Mouse (Mus musculus) liver, adult (tissue): ENCODE data around the gene Thsd7b.

Experiments used
- GATA4 ChIP-seq: IDR thresholded peaks from 2 replicates; pipeline ENCODE4 v1.6.1; 2014; ENCODE audit warnings: mild to moderate bottlenecking, low read length; ENCODE audit not compliant: insufficient replicate concordance

Thsd7b gene

DNA sequence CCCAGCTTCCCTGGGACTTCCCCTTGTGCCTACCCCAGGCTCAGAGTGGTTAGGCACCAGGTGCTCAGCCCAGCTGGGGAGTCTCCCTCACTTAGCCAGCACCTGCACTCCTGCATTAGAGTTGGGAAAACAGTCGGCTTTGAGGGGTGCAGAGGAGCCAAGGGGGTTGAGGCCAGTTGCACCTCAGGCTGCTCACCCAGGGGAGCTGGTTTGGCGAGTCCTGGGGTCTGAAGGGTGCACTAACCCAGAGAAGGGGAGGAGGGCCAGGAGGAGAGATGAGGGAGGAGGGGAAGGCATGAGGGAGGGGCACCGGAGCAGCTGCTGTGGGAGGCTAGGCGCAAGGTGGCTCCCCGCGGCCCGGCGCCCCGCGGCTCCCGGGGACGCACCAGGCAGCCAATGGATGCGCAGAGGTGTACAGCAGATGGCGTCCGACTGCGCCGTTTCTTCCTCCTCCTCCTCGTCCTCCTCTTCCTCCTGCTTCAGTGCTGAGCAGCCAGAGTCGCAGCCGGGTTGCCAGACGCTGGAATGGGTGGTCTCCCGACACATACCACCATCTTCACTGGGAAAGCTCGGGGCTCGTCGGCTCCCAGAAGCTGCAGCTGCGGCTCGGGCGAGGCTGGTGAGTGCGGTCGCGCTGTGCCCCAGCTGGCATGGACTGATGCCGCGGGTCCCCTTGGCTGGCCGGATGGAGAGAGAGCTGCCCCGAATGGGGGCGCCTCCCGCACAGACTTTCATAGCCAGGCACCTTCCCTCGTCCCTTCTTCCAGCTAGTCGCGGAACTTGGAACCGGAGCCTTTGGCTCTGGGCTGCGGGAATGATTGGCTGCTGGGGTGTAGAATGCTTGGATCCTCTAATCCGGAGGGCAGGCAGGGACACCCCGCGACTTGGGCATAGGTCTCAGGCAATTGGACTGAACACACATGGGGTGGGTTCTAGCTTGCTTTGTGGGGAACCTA is at the start of gene Thsd7b:
Gene Thsd7b (plus strand): TSS at position 321 of the 956 bp plus-strand sequence.
- TF ChIP-seq GATA4 = no peak

DNA sequence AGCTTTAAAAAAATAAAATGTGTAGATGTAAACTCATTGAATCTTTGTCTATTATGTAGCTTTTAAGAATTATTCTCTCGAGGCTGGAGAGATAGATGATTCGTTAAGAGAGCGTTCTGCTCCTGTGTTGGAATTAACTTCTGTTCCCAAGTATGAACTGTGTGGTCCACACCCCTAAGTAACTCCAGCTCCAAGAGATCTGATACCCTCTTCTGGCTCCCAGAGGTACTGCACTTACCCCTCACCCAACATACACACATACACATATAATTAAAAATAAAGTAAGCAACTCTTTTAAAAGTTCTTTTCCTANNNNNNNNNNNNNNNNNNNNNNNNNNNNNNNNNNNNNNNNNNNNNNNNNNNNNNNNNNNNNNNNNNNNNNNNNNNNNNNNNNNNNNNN is 28.8 kb upstream of the Thsd7b start:
- no peak for TF ChIP-seq GATA4

DNA sequence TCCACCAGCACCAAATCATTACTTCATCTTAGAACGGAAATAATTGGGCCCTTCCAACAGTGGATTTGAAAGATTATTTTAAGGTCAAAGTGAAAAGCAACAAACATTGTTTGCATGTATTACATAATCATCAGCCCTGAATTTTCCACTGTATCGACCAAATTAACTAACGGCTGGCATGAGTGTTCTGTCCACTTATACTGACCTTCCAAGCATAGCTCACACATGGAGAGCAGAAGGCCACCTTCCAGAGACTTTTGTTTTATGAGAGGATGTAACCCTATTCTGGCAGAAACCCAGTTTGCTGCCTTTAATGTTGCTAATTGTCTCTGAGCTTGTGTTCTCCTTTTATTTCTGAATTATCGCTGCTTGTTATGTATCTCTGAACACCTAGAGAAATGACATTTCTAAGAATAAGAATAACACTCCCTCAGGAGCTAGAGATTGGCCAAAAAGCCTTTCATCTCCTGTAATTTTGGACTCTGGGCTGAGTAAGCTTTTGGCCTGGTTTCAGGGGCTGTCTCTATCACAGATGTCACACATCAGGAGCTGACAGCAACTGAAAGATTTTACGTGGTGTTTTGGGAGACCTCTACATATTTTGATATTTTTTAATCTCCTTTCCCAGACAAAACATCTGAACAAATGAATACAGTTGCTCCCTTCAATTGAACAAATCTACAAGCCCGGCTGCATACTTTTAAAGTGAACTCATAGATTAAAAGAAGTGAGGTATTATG is 22.2 kb upstream of the Thsd7b start:
- TF ChIP-seq GATA4 = no peak

DNA sequence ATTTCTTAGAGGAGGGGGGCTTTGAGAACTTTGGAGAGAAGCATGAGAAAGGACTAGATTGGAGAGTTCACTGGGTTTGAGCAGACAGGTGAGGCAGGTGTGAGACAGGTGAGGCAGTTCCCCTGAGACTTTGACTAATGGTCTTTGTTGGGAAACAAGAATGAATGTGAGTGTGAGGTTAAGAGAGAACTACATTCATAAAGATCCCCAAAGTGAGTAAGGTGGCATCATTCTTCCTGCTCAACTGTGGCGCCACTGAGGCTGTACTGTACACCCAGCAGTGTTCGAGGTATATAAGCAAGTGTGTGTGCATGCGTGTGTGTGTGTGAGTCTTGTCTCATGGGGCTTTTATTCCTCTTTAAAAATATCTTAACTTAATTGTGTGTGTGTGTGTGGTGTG is 6.4 kb upstream of the Thsd7b start:
- no peak for TF ChIP-seq GATA4

DNA sequence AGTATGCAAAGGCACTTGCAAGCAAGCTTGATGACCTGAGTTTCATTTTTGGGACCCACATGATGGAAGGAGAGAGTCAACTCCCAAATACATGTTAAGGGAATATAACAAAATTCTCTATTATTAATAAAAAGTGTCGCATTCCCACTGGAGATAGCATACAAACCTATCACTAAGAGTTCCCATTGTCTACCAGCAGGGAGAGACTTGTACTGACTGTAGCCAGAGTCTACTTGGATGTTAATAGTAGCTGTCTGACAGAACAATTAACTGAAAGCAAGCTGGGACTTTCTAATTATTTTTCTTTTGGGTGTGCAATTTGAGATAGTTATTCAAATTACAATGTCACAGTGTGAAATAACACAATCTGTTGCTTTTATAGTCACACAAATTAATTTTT is 31.1 kb downstream of the Thsd7b start:
- no peak for TF ChIP-seq GATA4

DNA sequence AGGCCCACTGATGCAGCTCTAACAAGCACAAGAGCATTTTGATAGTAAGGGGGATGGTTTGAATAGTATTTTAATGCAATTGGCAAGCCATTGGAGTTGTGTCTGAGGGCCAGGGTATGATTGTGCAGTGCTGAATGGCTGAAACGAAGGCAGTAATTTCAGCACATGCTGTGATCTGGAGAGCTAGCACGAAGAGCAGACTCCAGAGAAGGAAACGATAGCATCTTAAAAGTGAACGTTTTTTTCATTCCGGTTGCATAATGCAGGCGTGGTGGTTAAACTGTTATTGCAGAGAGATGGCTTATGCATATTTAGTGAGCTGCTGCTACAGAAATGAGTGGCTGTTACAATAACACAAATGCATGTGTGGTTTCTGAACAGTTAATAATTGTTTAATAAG is 51.3 kb downstream of the Thsd7b start:
- no peak for TF ChIP-seq GATA4

DNA sequence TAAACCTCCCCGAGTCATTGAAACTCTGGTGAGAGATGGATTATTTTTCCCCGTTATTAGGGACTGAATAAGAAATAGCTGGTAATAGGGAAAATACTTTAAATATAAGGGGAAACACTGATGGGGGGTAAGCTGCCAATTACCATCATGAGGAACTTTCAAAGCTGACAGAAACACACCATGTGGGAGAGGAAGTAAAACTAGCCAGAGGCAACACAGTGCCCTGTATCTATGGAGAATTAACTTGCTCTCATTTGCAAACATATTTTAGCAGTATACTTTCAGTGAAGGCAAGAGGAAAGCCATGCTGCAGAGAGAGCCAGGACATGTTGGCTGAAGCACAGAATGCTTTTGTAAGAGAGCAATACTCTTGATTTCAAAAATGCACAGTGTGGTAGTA is 51.7 kb downstream of the Thsd7b start:
- TF ChIP-seq GATA4 = no peak

DNA sequence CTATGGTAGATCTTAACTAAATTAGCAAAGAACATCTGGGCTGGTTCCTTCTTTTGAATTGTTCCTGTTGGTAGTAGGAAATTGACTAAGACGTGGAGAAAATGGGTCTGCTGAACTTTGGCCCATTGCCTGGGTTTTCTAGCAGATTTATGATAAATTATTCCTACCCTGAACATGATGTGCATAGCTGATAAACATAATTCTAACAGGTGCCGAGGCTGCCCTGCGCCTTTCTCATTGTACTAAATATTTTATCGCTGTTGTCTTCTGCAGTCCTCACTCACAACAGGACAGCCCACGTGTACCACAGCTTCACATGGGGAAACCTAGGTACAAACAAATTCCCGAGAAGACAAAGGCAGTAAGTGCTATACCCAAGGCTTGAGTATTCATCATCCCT is 83.5 kb downstream of the Thsd7b start:
- TF ChIP-seq GATA4 = no peak

DNA sequence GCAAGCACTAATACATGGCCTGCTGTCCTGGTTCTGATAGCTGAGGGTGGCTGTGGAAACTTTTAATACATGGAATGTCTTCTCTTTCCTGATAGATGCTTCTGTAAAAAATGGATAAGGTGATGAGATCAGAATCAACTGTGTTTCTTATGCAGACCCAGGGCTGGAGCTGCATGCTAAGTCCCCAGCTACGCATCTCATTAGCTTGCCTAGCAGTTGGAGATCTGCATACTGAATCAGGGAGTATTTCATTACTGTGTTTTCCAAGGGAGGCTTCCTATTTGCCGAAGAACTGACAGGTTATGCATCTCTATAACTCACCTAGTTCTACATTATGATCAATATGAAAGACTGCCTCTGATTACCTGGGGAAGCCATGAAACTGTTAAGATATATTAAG is 84.3 kb downstream of the Thsd7b start:
- TF ChIP-seq GATA4 = no peak

DNA sequence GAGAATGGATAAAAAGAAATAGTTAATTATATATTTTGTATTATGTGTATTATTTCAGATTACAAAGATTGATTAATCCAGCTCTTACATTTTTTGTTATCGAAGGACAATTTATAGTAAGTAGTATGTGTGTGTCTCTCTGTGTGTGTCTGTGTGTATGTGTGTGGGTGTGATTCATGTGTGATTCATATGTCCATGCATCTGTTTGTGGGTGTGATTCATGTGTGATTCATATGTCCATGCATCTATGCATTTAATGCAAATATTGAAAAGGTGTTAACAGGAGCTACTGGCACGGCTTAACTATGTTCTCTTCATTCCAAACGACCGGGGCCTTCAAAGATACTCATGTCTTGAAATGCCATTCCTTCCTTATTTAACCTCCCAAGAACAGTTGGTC is 90.3 kb downstream of the Thsd7b start:
- TF ChIP-seq GATA4 = no peak

DNA sequence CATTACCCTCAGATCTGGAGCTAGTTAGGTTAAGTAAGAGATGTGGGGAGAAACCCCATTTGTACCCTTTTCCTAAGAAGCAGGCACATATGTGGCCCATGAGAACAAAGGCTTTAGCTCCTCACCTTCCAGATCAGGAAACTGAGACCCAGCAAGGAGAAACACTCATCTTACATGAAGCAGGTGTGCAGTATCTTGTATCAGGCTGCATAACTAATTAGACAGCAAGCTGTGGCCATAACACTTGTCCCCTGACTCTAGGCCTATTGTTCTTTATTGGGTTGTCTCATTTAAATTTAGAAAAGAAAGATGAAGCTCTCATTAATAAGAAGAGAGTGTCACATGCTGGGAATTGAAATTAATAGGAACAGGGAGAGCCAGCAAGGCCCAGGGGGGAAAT is 91.7 kb downstream of the Thsd7b start:
- no peak for TF ChIP-seq GATA4

DNA sequence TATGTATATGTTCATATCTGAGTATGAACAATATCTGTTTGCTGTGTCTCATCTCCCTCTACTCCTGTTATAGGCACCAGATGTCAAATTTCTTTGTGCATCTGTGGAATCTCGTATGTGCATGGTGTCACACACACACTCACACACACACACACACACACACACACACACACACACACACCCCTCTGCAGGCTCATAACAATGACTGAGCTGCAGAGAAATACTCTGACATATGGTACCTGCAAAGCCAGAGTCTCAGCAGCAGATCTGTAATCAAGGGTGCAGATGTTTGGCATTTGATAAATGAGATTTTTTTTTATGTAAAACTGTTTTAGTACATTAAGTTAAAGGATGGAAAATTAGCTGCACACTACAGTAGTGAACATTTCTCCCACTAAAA is 92.5 kb downstream of the Thsd7b start:
- no peak for TF ChIP-seq GATA4

DNA sequence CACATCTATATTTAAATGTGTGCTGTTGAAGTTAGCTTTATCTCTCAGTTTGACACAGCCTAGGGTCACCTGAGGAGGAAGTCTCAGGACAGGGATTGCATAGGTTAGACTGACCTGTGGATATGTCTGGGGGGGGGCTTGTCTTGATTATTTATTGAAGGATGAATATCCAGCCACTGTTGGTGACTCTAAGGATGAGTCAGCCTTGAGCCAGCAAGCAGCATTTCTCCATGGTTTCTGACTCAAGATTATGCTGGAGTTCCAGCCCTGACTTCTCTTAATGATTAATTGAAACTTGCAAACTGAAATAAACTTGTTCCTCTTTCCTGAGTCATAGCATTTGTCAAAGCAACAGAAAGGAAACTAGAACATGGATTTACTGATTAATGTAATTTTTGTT is 113.4 kb downstream of the Thsd7b start:
- TF ChIP-seq GATA4 = no peak

DNA sequence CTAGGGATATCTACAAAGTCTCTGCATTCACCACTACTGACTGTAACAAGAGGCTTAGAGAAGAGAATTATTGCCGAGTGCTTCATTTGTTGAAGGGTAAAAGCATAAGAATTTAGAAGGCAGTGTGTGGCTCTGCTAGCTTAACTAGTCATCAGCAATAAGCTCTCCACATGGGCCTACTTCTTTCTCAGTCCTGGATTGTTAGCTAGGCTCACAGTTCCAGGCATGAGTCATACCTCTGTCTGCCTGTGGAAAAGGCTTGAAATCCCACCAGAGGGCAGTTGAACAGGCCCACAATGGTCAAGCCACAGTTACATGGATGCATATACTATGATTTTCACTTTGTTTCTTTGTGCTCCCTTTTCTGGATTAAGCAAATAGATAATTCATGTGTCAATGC is 138.5 kb downstream of the Thsd7b start:
- TF ChIP-seq GATA4 = no peak

DNA sequence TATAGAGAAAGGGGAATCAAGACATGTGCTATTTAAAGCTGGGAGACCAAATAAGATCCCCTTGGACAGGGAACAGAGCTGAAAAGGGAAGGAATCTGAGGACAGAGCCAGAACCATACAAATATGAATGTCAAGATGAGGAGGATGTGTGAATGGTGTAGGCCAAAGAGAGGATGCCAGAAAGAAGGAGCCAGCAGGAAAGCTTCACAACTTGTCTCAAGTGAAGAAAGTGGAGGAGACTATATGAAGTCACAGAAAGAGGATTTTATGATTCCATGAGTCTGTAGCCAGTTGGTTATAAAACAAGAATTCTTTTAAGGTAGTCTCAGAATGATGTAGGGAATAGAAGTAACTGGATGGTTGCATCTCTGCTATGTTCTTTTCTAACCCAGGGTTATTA is 148.5 kb downstream of the Thsd7b start:
- TF ChIP-seq GATA4 = no peak

DNA sequence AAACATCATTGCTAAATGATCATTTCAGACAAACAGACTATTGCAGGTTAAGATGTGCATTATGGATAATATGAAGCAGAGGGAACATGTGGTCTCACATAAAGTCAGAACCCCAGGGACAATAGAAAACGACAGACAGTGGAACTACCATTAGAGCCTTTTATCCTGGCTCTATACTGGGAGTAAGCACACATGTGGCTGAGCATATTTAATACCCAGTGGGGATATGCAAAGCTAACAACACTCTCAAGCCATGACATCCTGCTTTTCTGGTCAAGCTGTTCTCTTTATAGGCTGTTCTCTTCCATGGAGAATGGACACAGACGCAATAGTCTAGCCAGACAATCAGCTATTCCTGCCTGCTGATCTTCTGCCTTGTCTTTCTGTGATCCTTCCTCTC is 191.3 kb downstream of the Thsd7b start:
- no peak for TF ChIP-seq GATA4
